Mouse (Mus musculus) brain, embryonic 14.5 days (tissue): ENCODE measurements around the gene Tmem136.

Experiments
- CTCF ChIP-seq: fragments of 200-500 bp; IDR thresholded peaks from 2 replicates; pipeline ENCODE4 v1.5.1; 2012; ENCODE audit warnings: inconsistent platforms, mild to moderate bottlenecking, moderate library complexity, borderline replicate concordance; ENCODE audit not compliant: insufficient read depth, insufficient read length; ENCODE audit errors: extremely low read depth
- POLR2A ChIP-seq: fragments of 200-500 bp; IDR thresholded peaks from 2 replicates; pipeline ENCODE4 v1.6.1; 2012; ENCODE audit warnings: mild to moderate bottlenecking, inconsistent platforms, borderline replicate concordance; ENCODE audit not compliant: poor library complexity, insufficient read depth, insufficient read length, severe bottlenecking; ENCODE audit errors: extremely low read depth

GRCm38 (mm10) chr9:43144206-43144810 is 27.9 kb upstream of the Tmem136 start:
- TF ChIP-seq POLR2A (no peak), CTCF (peak; percentile 9; the same call in 1 of the 2 replicates)
